Mouse (Mus musculus) olfactory bulb, adult 2 months (tissue): Measurements from ENCODE around the gene Prkar1b.
A peak's percentile ranks its signal among the peaks of the same experiment; 100 is the strongest.

Source experiments
- CTCF ChIP-seq: fragments of 200-500 bp; IDR thresholded peaks from 2 replicates; pipeline ENCODE4 v1.5.1; 2012; ENCODE audit warnings: low read depth, mild to moderate bottlenecking, low read length, moderate library complexity; ENCODE audit not compliant: insufficient read depth
- POLR2A ChIP-seq: fragments of 200-500 bp; IDR thresholded peaks from 2 replicates; pipeline ENCODE4 v1.6.1; 2012; ENCODE audit warnings: mild to moderate bottlenecking, low read depth, low read length, moderate library complexity; ENCODE audit not compliant: insufficient read depth

- peak; percentile 42; the same call in 1 of the 2 replicates for TF ChIP-seq CTCF
- no peak for TF ChIP-seq POLR2A
These were observed 74.7 kb downstream of the Prkar1b start for GRCm38 (mm10) chr5:139075125-139075524.
